Mouse (Mus musculus) lung, postnatal 0 days (tissue): ENCODE measurements around the gene Crkl.

Experiments
- CTCF ChIP-seq: IDR thresholded peaks from 2 replicates; pipeline ENCODE4 v1.5.1; 2016; ENCODE audit warnings: antibody characterized with exemption, mild to moderate bottlenecking
- EP300 ChIP-seq: IDR thresholded peaks from 2 replicates; pipeline ENCODE4 v1.6.1; 2016; ENCODE audit warnings: antibody characterized with exemption, mild to moderate bottlenecking, control low read depth

DNA sequence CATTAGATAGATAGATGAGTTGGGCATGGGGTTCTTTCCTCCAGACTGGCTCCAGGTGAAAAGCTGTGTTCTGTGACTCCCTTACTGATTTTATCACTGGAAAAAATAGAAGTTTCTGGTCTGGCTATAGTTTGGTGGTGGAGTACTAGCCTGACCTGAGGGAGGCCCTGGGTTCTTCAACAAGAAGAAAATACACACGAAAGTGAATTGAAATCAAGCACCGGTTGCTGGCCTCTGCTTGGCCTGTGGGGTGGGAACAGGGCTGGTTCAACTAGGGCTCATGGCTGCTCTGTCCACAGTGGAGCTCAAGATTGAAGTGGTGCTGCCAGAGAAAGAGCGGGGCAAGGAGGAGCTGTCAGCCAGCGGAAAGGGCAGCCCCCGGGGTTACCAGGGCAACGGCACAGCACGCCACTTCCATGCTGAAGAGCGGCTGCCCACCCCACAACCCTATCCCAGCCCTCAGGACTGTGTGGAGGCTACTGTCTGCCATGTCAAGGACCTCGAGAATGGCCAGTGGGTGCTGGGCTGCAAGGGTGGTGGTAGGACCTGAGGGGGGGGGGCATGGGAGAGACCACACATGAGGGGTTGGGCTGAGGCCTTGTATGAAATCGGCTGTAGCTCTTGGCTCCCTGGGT lies 47.6 kb downstream of the Crkl start:
- no peak for TF ChIP-seq CTCF
- TF ChIP-seq EP300, result no peak
